Mouse (Mus musculus): Measurements from ENCODE around the gene Pde4b.

DNA sequence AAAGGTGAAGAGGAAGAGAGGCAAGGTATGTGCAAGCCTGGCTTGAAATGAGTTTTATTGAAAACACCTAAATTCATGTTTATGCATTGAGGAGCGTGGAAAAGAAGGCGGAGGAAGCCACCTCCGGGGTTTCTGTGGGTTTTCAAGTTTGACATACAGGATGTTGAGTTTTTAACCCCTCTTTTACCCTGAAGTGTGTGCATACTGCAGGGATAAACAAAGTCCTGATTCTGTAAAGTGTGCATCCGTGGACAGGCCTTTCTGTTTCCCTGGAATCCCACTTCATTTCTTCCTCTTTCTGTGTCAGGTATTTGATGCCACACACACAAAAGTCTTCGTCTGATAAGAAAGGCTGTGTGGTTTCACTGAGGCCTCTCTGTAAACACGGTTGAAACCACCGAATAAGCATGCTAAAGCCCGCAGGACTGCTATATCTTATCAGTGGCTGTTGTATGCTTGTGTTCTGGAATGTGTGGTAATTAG, 481.8 kb downstream of the Pde4b start:
- TF ChIP-seq CTCF (IDR thresholded peaks at IDR 0.05; ENCODE audit: low read depth, low read length) (no peak), POLR2A (IDR thresholded peaks at IDR 0.05; ENCODE audit: borderline replicate concordance, low read depth, low read length) (no peak)

Measured in bone marrow macrophage, adult 2 months (primary cell).